Mouse (Mus musculus) C2C12 (cell line): Measurements from ENCODE around the gene Cdk15. TPM values are rescaled to one million over a fixed set of nuclear protein-coding genes. Genes with fewer than 3 reads are reported as not detected.

Experiments
- H3K27me3 ChIP-seq: one replicate; pipeline ENCODE4 v1.6.1; 2011; ENCODE audit not compliant: control insufficient read depth, insufficient read depth, insufficient read length
- H3K36me3 ChIP-seq: one replicate; pipeline ENCODE4 v1.6.1; 2011; ENCODE audit not compliant: control insufficient read depth, insufficient read depth
- H3K4me3 ChIP-seq: one replicate; pipeline ENCODE4 v1.5.1; 2011; ENCODE audit warnings: mild to moderate bottlenecking, control low read depth; ENCODE audit not compliant: poor library complexity, insufficient read depth, severe bottlenecking
- H3K79me2 ChIP-seq: one replicate; pipeline ENCODE4 v1.6.1; 2011; ENCODE audit not compliant: control insufficient read depth, insufficient read depth
- H3K79me3 ChIP-seq: one replicate; pipeline ENCODE4 v1.6.1; 2011; ENCODE audit warnings: low read depth, control low read depth
- H3ac ChIP-seq: one replicate; pipeline ENCODE3; 2011; ENCODE audit warnings: low read depth; ENCODE audit not compliant: control insufficient read depth, insufficient read length
- CEBPB ChIP-seq: IDR thresholded peaks from one replicate; pipeline ENCODE4 v1.6.1; 2011; ENCODE audit warnings: low read depth, mild to moderate bottlenecking, control low read depth, moderate library complexity
- CTCF ChIP-seq: IDR thresholded peaks from one replicate; pipeline ENCODE4 v1.5.1; 2011; ENCODE audit not compliant: control insufficient read depth, insufficient read depth, insufficient read length
- FOSL1 ChIP-seq: IDR thresholded peaks from one replicate; pipeline ENCODE4 v1.8.0; 2011; ENCODE audit warnings: mild to moderate bottlenecking, low read length; ENCODE audit not compliant: poor library complexity, insufficient read depth, severe bottlenecking
- MAX ChIP-seq: IDR thresholded peaks from one replicate; pipeline ENCODE4 v1.6.1; 2011; ENCODE audit warnings: mild to moderate bottlenecking, control low read depth
- MYOD1 ChIP-seq: IDR thresholded peaks from one replicate; pipeline ENCODE4 v1.6.1; 2011; ENCODE audit warnings: low read depth; ENCODE audit not compliant: control insufficient read depth, insufficient read length
- MYOG ChIP-seq: IDR thresholded peaks from one replicate; pipeline ENCODE4 v1.6.1; 2011; ENCODE audit not compliant: control insufficient read depth, insufficient read length; ENCODE audit errors: extremely low read depth
- USF1 ChIP-seq: IDR thresholded peaks from one replicate; pipeline ENCODE4 v1.6.1; 2011; ENCODE audit warnings: low read depth, mild to moderate bottlenecking, control low read depth, moderate library complexity
- long read RNA-seq, 2 experiments: library from polyadenylated mRNA; unstranded; transcript quantifications; one replicate each; pipeline ENCODE4 v2.0.0; 2019 to 2020
- polyA plus RNA-seq: library from polyadenylated mRNA; unstranded; fragments of >200 nt; fragmentation: generic; extraction: Trizol; gene quantifications from one replicate; pipeline ENCODE4 v1.2.1, GENCODE M21; 2012; ENCODE audit warnings: missing spikeins

Cdk15 gene
- 0.05 TPM for polyA plus RNA-seq
- long read RNA-seq, experiment 1, result 0 reads
- long read RNA-seq, experiment 2, result 0 reads

DNA sequence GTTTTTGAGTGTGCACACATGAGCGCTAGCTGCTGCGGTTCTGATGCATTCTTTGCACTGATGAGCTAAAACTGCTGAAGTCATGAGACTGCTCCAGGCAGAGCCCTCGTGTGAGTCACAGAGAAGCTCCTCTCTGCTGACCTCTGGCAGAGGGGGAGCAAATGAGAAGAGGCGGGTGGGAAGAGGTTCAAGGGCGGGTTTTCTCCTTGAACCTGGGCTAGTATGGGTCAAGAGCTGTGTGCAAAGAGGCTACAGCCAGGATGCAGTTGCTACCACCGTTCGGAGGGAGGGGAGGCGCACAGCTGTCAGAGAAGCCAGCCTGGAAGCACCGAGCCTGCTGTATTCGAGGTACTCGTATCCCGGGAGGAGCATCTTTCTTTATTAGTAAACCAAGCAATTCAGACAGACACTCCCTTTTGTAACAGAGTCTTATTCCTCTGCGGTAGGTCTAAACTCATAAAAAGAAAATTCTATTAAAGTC is at the start of gene Cdk15:
Gene Cdk15 (plus strand): TSS at position 156 of the 481 bp plus-strand sequence.
- no peak for TF ChIP-seq MAX
- no peak for TF ChIP-seq CEBPB
- no peak for TF ChIP-seq MYOG
- no peak for TF ChIP-seq MYOD1
- no peak for TF ChIP-seq CTCF
- no peak for TF ChIP-seq USF1
- no peak for TF ChIP-seq FOSL1
- Histone ChIP-seq H3ac (peak within 1 kb of the TSS; percentile 59), H3K4me3 (no peak within 1 kb of the TSS)

DNA sequence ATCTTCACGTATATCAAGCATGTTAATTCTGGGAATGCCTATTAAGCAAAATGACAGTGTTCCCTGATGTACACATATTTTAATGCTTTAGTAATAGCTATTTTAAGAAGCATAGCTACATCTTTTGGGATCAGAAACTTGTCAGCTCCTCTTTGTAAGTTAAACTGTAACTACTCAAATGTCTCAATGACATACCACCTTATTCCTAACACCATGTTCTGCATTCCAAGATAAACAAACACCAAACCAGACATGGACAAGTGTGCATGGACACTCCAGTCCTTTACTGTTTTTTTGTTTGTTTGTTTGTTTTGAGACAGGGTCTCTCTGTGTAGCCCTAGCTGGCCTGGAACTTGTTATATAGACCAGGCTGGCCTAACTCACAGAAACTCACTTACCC is 48.4 kb upstream of the Cdk15 start:
- no peaks in the 10 kb centered on the region for H3K36me3 ChIP-seq
- H3K27me3 ChIP-seq, result no peaks in the 10 kb centered on the region
- no peak for TF ChIP-seq MYOG
- no peak for TF ChIP-seq FOSL1
- no peak for TF ChIP-seq CTCF
- no peak overlapping the region for H3K4me3 ChIP-seq
- no peak overlapping the region for H3ac ChIP-seq
- H3K79me2 ChIP-seq, result no peaks in the 10 kb centered on the region
- H3K79me3 ChIP-seq, result no peaks in the 10 kb centered on the region

More for the DNA sequence above, at the start of gene Cdk15:
- Histone ChIP-seq H3K79me3 (no peaks in the 10 kb centered on the region), H3K36me3 (no peaks in the 10 kb centered on the region), H3K79me2 (no peaks in the 10 kb centered on the region), H3K27me3 (no peaks in the 10 kb centered on the region)

DNA sequence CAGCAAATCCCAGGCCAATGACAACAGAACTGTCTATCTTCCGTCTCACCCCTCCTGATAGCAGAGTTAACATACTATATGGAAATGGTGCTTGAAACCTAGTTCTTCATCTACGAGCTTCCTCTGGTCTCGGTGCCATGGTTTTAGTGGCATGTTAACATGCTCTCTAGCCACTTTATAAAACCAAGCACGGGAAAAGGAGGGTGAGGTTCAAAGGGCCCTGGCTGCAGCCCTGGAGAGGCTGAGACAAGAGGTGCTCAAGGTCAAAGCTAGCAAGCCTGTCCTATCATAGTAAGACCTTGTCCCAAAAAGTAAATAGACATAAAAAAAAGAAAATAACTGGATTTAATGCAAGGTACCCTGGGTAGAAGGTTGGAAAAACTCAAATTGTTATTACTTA is 45.1 kb upstream of the Cdk15 start:
- no peaks in the 10 kb centered on the region for H3K79me2 ChIP-seq
- no peaks in the 10 kb centered on the region for H3K36me3 ChIP-seq
- no peak overlapping the region for H3K4me3 ChIP-seq
- no peak overlapping the region for H3ac ChIP-seq
- H3K79me3 ChIP-seq, result no peaks in the 10 kb centered on the region
- TF ChIP-seq CEBPB, result no peak
- TF ChIP-seq USF1, result no peak
- no peak for TF ChIP-seq MAX
- no peak for TF ChIP-seq MYOG
- TF ChIP-seq FOSL1, result no peak
- no peak for TF ChIP-seq CTCF
- no peaks in the 10 kb centered on the region for H3K27me3 ChIP-seq

DNA sequence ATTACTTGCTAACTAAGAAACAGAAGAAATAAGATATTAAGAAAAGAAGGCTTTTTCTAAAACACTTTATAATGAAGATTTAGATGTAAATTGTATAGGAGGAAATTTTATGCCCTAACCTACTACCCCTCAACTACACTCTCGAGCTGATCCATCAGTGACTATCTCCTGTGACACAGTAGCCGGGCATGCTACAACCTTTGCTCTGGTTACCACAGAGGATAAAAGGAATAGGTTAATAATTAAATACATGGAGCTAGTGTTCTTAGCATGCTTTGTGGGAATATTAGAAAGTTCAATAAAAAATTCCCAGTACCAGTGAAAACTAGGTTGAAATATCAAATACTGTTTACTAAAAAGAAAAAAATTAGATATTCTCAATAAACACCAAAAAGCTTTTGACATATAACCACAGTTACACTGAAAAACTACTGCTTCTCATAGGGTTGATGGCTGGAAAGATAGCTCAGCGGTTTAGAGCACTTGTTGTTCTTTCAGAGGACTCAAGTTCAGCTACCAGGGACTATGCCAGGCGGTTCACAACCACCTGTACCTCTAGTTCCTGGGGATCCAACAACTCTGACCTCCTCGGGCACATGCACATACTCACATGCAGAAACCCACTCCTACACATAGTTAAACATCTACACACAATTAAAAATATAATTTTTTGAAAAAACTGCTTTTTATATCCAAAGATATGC is 44.5 kb upstream of the Cdk15 start:
- H3K27me3 ChIP-seq, result no peaks in the 10 kb centered on the region
- no peak overlapping the region for H3K4me3 ChIP-seq
- TF ChIP-seq CEBPB, result no peak
- no peak for TF ChIP-seq FOSL1
- no peak for TF ChIP-seq MYOD1
- TF ChIP-seq MAX, result no peak
- no peak for TF ChIP-seq CTCF
- no peak for TF ChIP-seq MYOG
- TF ChIP-seq USF1, result no peak
- no peaks in the 10 kb centered on the region for H3K36me3 ChIP-seq
- H3K79me2 ChIP-seq, result no peaks in the 10 kb centered on the region
- H3ac ChIP-seq, result no peak overlapping the region
- H3K79me3 ChIP-seq, result no peaks in the 10 kb centered on the region

DNA sequence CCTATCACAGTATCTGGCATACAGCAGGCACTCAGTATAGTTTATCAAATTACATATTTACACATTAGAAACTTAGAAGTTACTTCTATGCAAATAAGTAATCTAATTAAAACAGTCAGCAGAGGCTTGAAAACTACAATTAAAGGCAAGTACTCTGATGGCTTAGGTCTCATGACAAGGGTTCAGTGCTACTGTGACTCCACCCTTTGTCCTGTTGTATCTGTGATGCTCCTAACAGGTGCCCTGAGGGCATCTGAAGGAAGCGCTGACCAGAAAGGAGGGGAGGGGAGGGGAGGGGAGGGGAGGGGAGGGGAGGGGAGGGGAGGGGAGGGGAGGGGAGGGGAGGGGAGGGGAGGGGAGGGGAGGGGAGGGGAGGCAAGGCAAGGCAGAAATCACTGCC is 43.8 kb upstream of the Cdk15 start:
- no peaks in the 10 kb centered on the region for H3K36me3 ChIP-seq
- H3K79me3 ChIP-seq, result no peaks in the 10 kb centered on the region
- no peak for TF ChIP-seq MYOD1
- H3K27me3 ChIP-seq, result no peaks in the 10 kb centered on the region
- H3K79me2 ChIP-seq, result no peaks in the 10 kb centered on the region
- H3ac ChIP-seq, result no peak overlapping the region
- no peak overlapping the region for H3K4me3 ChIP-seq

DNA sequence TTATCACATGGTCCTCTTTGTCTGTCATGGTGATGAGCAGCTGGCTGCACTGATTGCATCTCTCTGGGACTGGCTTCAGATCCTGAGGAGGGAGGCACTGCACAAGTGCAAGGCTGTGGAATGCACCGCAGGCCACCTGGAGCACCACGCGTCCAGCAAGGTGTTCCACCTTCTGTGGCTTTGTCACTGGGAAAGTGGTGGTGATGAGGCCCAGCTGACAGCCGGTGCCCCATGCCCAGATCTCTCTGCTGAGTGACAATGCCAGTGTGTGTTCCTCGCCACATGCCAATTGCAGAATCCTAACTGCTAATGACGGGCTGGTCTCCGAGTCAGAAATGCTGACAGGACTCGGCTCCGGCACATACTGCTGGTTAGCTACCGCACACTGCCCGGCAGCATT is 41.3 kb upstream of the Cdk15 start:
- H3K4me3 ChIP-seq, result no peak overlapping the region
- no peak for TF ChIP-seq CEBPB
- TF ChIP-seq MAX, result no peak
- no peak for TF ChIP-seq CTCF
- no peak for TF ChIP-seq MYOG
- no peak for TF ChIP-seq MYOD1
- no peak for TF ChIP-seq FOSL1
- no peak for TF ChIP-seq USF1
- no peaks in the 10 kb centered on the region for H3K79me3 ChIP-seq
- H3K27me3 ChIP-seq, result no peaks in the 10 kb centered on the region
- H3K36me3 ChIP-seq, result no peaks in the 10 kb centered on the region
- H3ac ChIP-seq, result no peak overlapping the region
- no peaks in the 10 kb centered on the region for H3K79me2 ChIP-seq
